Mouse (Mus musculus): Measurements from ENCODE around the gene Tmem223. TPM values are rescaled to one million over a fixed set of nuclear protein-coding genes. Genes with fewer than 3 reads are reported as not detected.

Tmem223 gene
- total and polyA plus RNA-seq, 2 experiments from 2014 or later: 214 to 306 TPM

DNA sequence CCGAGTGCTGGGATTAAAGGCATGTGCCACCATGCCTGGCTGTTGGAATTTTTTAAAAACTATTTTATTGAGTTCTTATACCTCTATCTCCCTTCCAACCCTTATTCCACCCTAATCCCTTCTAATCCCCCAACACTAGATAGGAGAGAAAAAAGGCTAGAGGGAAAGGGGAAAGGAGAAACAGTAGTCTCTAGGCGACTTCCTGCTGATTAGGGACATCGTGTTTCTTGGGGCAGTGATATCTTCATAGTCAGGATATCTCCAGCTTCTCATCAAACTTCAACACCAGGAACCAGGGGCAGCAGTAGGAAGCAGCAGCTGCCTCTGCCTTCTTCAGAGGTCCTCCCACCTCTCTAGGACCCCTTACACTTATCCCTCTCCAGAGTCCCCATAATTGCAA is 36.5 kb upstream of the Tmem223 start:
- ATAC-seq (ENCODE audit: insufficient read depth, low read depth) (no peak), DNase-seq (ENCODE audit: low spot score) (no peak)
- peaks cover 17% of the 10 kb centered on the region for H3K36me3 ChIP-seq (replicated peaks; ENCODE audit: control insufficient read depth, insufficient read depth, low read length)
- H3K4me1 ChIP-seq (ENCODE audit: control insufficient read depth, insufficient read depth): peaks cover 5% of the 10 kb centered on the region; the same call in 1 of the 2 replicates
- H3K27ac ChIP-seq (ENCODE audit: low read depth): no peak overlapping the region
- H3K9ac ChIP-seq (replicated peaks; ENCODE audit: low read depth, low read length): no peak overlapping the region
- H3K9me3 ChIP-seq (replicated peaks; ENCODE audit: control insufficient read depth, low read length): no peaks in the 10 kb centered on the region
- WGBS: 50% methylated on average over 3 of the region's 3 CpGs
- no peak overlapping the region for H3K4me2 ChIP-seq (ENCODE audit: low read depth, low read length)
- H3K4me3 ChIP-seq (ENCODE audit: low read depth, low read length): no peak overlapping the region
- H3K27me3 ChIP-seq (ENCODE audit: control insufficient read depth, insufficient read depth, low read length): no peaks in the 10 kb centered on the region
- TF ChIP-seq CTCF (IDR thresholded peaks at IDR 0.05; ENCODE audit: low read depth) (no peak), EP300 (IDR thresholded peaks at IDR 0.05; ENCODE audit: low read depth) (no peak)

DNA sequence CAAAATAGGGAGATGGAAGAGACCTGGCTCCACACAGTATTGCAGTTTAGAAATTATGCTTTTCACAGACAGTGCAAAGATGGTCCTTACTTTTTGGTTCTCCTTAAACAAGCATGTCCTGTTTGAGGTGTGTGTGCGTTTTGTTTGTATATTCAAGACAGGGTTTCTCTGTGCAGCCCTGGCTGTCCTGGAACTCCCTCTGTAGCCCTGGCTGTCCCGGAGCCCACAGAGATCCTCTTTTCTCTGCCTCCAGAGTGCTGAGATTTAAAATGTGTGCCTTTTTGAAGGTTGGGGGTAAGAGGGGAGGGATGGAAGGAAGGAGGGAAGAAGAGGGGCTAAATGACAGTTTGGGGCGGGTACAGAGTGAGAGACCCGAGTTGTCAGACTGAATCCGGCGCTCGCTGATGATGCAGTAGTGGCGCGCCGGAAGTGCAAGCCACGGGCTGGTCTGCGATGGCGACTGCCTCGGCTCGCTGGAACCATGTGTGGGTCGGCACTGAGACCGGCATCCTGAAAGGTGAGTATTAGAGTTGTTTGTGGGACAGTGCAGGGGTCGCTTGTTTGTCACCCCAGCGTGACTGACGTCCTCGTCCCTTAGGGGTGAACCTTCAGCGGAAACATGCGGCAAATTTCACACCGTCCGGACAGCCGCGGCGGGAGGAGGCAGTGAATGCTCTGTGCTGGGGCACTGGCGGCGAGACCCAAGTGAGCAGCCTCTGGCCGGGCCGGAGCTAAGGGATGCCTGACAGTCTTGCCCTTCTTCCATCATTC is 35.2 kb upstream of the Tmem223 start, which contains the start of gene Wdr74:
TSS of gene Wdr74 (plus strand) at position 439 of the 771 bp plus-strand sequence.
- peaks cover 26% of the 10 kb centered on the region for H3K36me3 ChIP-seq (replicated peaks; ENCODE audit: control insufficient read depth, insufficient read depth, low read length)
- DNase-seq (ENCODE audit: low spot score) (peak; percentile 80), ATAC-seq (ENCODE audit: insufficient read depth, low read depth) (peak; percentile 93)
- H3K4me3 ChIP-seq (ENCODE audit: low read depth, low read length): peak within 1 kb of the TSS; percentile 80
- no peaks in the 10 kb centered on the region for H3K9me3 ChIP-seq (replicated peaks; ENCODE audit: control insufficient read depth, low read length)
- H3K27ac ChIP-seq (ENCODE audit: low read depth): peak within 1 kb of the TSS; percentile 70
- H3K4me2 ChIP-seq (ENCODE audit: low read depth, low read length): peak within 1 kb of the TSS; percentile 92
- TF ChIP-seq CTCF (IDR thresholded peaks at IDR 0.05; ENCODE audit: low read depth) (no peak), EP300 (IDR thresholded peaks at IDR 0.05; ENCODE audit: low read depth) (no peak)
- peak within 1 kb of the TSS; percentile 74 for H3K9ac ChIP-seq (replicated peaks; ENCODE audit: low read depth, low read length)
- 0% methylated on average over 32 of the region's 32 CpGs for WGBS
- H3K4me1 ChIP-seq (ENCODE audit: control insufficient read depth, insufficient read depth): peaks cover 5% of the 10 kb centered on the region
- no peaks in the 10 kb centered on the region for H3K27me3 ChIP-seq (ENCODE audit: control insufficient read depth, insufficient read depth, low read length)

DNA sequence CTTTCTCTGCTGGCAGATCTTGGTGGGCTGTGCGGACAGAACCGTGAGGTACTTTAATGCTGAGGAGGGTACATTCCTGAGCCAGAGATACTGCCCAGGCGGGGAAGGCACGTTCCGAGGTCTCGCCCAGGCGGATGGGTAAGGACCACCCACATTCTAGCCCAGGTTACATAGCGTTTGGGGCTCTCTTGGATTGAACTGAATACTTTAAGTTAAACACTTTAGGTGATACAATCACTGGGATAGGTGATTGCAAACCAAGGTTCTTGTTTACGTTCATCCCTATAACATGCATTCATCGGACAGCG is 34.7 kb upstream of the Tmem223 start:
- H3K4me2 ChIP-seq (ENCODE audit: low read depth, low read length): peak overlapping the region; percentile 92
- H3K9ac ChIP-seq (replicated peaks; ENCODE audit: low read depth, low read length): peak overlapping the region; percentile 74
- H3K4me3 ChIP-seq (ENCODE audit: low read depth, low read length): peak overlapping the region; percentile 80
- H3K27me3 ChIP-seq (ENCODE audit: control insufficient read depth, insufficient read depth, low read length): no peaks in the 10 kb centered on the region
- no peaks in the 10 kb centered on the region for H3K9me3 ChIP-seq (replicated peaks; ENCODE audit: control insufficient read depth, low read length)
- 3% methylated on average over 11 of the region's 11 CpGs for WGBS
- TF ChIP-seq EP300 (IDR thresholded peaks at IDR 0.05; ENCODE audit: low read depth) (no peak), CTCF (IDR thresholded peaks at IDR 0.05; ENCODE audit: low read depth) (no peak)
- H3K27ac ChIP-seq (ENCODE audit: low read depth): peak overlapping the region; percentile 70
- H3K36me3 ChIP-seq (replicated peaks; ENCODE audit: control insufficient read depth, insufficient read depth, low read length): peaks cover 26% of the 10 kb centered on the region
- peaks cover 5% of the 10 kb centered on the region for H3K4me1 ChIP-seq (ENCODE audit: control insufficient read depth, insufficient read depth)
- DNase-seq (ENCODE audit: low spot score) (no peak), ATAC-seq (ENCODE audit: insufficient read depth, low read depth) (peak; percentile 37)

DNA sequence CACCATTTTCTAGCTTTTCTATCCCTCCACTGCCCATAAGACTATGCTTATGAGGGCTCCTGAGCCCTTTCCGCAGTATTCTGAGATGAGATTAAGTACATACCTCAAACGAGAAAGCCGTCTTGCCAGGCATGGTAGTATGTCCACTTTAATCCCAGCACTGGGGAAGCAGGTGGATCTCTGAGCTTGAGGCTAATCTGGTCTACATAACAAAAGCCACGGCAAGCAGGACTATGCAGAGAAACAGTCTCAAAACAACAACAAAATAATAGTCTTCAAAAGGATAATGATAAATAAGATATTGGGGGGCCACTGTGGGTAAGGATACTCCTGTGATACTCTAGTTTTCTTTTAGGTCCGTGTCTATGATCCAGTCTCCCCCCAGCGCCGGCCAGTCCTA is 31.9 kb upstream of the Tmem223 start:
- Histone ChIP-seq H3K9me3 (replicated peaks; ENCODE audit: control insufficient read depth, low read length) (no peaks in the 10 kb centered on the region), H3K4me1 (ENCODE audit: control insufficient read depth, insufficient read depth) (peaks cover 17% of the 10 kb centered on the region), H3K27ac (ENCODE audit: low read depth) (no peak overlapping the region), H3K9ac (replicated peaks; ENCODE audit: low read depth, low read length) (no peak overlapping the region), H3K27me3 (ENCODE audit: control insufficient read depth, insufficient read depth, low read length) (no peaks in the 10 kb centered on the region), H3K4me3 (ENCODE audit: low read depth, low read length) (no peak overlapping the region), H3K36me3 (replicated peaks; ENCODE audit: control insufficient read depth, insufficient read depth, low read length) (peaks cover 39% of the 10 kb centered on the region), H3K4me2 (ENCODE audit: low read depth, low read length) (no peak overlapping the region)
- 87% methylated on average over 7 of the region's 7 CpGs for WGBS
- DNase-seq (ENCODE audit: low spot score): no peak
- ATAC-seq (ENCODE audit: insufficient read depth, low read depth): no peak
- TF ChIP-seq CTCF (IDR thresholded peaks at IDR 0.05; ENCODE audit: low read depth) (no peak), EP300 (IDR thresholded peaks at IDR 0.05; ENCODE audit: low read depth) (no peak)

DNA sequence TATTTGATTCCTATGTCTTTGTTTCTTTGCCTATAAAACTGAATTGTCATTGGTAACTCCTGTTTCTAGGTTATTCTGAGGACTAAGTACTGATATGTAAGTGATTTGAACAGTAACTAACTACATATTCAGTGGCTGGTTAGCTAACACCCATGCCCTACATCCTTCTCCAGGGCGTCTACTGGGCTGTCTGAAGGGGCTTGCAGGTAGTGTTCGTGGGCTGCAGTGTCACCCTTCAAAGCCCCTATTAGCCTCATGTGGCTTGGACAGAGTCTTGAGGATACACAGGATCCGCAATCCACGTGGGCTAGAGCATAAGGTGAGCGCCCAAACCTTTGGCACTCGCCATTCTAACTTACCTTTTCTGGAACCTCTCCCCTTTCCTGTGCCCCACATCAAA is 31.1 kb upstream of the Tmem223 start:
- DNase-seq (ENCODE audit: low spot score): no peak
- H3K27ac ChIP-seq (ENCODE audit: low read depth): no peak overlapping the region
- H3K4me3 ChIP-seq (ENCODE audit: low read depth, low read length): no peak overlapping the region
- peaks cover 17% of the 10 kb centered on the region for H3K4me1 ChIP-seq (ENCODE audit: control insufficient read depth, insufficient read depth)
- no peak overlapping the region for H3K4me2 ChIP-seq (ENCODE audit: low read depth, low read length)
- peaks cover 45% of the 10 kb centered on the region for H3K36me3 ChIP-seq (replicated peaks; ENCODE audit: control insufficient read depth, insufficient read depth, low read length)
- no peak for TF ChIP-seq EP300 (IDR thresholded peaks at IDR 0.05; ENCODE audit: low read depth)
- TF ChIP-seq CTCF (IDR thresholded peaks at IDR 0.05; ENCODE audit: low read depth): no peak
- no peaks in the 10 kb centered on the region for H3K27me3 ChIP-seq (ENCODE audit: control insufficient read depth, insufficient read depth, low read length)
- H3K9ac ChIP-seq (replicated peaks; ENCODE audit: low read depth, low read length): no peak overlapping the region
- ATAC-seq (ENCODE audit: insufficient read depth, low read depth): no peak
- H3K9me3 ChIP-seq (replicated peaks; ENCODE audit: control insufficient read depth, low read length): no peaks in the 10 kb centered on the region
- 86% methylated on average over 6 of the region's 6 CpGs for WGBS

DNA sequence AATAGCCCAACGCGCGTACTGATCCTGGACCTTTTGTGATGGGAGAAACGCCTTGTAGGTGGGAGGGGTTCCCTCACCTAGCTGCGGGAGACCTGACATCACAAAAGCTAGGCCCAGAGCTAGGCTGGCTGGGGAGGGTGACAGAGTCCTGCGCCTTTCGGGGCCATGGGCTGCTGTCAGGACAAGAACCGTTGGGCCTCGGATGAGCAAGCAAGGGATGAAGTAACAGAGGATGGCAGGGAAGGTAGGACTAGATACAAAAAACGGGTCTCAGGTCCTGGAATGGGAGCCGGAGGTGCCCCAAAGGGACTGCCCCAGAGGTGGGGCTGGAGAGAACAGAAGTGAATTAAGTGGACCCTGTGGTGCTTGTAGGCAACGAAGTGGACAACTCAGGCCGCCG is 30.2 kb upstream of the Tmem223 start, which contains the start of gene 1700092M07Rik:
TSS of gene 1700092M07Rik (plus strand) at position 116 of the 400 bp plus-strand sequence.
- Histone ChIP-seq H3K9ac (replicated peaks; ENCODE audit: low read depth, low read length) (peak within 1 kb of the TSS; percentile 89), H3K4me1 (ENCODE audit: control insufficient read depth, insufficient read depth) (peaks cover 12% of the 10 kb centered on the region), H3K27me3 (ENCODE audit: control insufficient read depth, insufficient read depth, low read length) (no peaks in the 10 kb centered on the region), H3K4me2 (ENCODE audit: low read depth, low read length) (peak within 1 kb of the TSS; percentile 93), H3K4me3 (ENCODE audit: low read depth, low read length) (peak within 1 kb of the TSS; percentile 85), H3K27ac (ENCODE audit: low read depth) (peak within 1 kb of the TSS; percentile 97), H3K36me3 (replicated peaks; ENCODE audit: control insufficient read depth, insufficient read depth, low read length) (peaks cover 54% of the 10 kb centered on the region), H3K9me3 (replicated peaks; ENCODE audit: control insufficient read depth, low read length) (no peaks in the 10 kb centered on the region)
- DNase-seq (ENCODE audit: low spot score): no peak
- 70% methylated on average over 14 of the region's 14 CpGs for WGBS
- ATAC-seq (ENCODE audit: insufficient read depth, low read depth): no peak
- TF ChIP-seq EP300 (IDR thresholded peaks at IDR 0.05; ENCODE audit: low read depth) (no peak), CTCF (IDR thresholded peaks at IDR 0.05; ENCODE audit: low read depth) (no peak)
